Mouse (Mus musculus) WW6 (cell line): Measurements from ENCODE around the gene Rabep1.

Source experiments
- DNase-seq: peaks from one replicate; pipeline ENCODE4 v3.0.0-alpha.2; 2013; ENCODE audit warnings: low read depth, low spot score

Rabep1 gene

DNA sequence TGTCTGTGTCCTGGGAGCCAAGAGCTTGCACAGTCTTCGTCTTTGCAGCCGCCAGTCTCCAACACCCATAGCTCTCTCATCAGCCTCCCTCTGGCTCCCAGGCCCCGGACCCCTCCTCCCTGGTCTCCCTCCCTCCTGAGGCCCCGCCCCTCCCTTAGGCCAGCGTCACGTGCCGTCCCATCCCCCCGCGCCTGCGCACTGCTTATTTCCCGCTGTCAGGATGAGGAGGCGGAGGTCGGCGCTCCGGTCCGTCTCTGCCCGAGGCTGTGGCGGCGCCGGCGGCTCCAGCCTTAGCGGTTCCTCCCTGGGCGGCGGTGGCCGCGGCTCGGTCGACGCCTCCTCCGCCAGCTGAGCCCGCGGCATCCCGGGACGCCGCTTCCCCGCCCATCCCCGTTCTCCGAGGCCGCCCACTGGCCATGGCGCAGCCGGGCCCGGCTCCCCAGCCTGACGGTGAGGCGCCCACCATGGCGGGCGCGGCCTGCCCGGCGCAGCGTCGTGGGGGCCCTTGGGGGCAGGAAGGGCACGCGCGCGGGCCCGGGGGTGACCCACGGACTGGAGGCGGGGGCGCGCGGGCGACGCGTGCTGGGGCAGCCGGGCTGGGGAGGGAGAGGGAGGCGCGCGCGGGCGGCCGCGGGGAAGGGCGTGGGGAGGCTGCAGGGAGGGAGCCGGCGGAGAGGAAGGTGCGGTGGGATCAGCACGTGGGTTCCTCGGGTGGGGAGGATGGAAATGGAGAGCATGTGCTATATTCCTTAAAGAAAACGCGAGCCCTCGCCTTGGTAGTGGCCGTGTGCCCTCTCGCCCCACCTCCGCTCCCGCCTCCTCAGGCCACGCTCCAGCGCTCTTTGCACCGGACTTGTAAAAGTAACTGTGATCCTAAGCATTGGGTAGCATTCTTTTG lies at the start of gene Rabep1:
Gene Rabep1, plus strand, starts transcription at position 220 of the 898 bp plus-strand sequence.
- peak; percentile 96 for DNase-seq

DNA sequence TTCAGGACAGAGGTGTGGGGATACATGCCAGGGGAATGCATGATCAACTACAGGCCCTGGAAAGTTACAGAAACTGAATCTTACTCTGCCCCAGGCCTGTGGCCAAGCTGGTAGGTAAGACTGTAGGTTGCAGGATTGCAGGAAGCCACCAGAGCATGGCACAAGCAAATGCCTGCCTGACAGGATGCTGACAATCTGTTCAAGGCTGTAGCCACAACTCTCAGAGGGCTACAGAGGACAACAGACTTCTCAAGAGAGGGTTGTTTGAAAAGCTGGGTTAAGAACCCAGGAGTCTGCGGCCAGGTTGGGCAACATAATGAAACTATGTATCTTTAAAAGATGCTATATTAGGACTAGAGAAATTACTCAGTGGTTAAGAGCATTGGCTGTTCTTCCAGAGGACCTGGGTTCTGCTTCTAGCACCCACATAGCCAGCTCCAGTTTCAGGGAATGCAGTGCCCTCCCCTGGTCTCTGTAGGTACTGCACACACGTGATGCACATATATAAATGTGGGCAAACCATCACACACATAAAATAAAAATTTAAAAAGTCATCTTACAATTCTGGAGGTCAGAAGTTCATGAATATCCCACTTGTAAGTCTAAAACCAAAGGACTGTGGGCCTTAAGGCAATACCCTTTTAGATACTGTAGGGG lies 42.2 kb upstream of the Rabep1 start:
- no peak for DNase-seq

DNA sequence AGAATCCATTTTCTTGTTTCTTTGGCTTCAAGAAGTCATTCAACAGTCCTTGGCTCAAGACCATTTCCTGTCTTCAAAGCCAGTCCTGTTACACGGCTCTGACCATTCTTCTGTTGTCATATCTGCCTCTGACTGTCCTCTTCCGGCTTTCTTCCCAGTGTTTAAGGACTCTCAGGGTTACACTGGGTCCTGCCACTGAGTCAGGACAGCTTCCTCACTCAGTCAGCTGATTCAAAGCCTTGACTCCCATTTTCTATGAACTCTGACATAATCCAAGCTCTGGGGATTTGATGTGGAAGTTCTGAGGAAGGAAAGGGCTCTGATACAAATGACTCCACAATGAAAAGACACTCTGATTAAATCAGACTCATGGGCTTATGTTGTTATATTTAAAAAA lies 41.7 kb upstream of the Rabep1 start:
- no peak for DNase-seq

DNA sequence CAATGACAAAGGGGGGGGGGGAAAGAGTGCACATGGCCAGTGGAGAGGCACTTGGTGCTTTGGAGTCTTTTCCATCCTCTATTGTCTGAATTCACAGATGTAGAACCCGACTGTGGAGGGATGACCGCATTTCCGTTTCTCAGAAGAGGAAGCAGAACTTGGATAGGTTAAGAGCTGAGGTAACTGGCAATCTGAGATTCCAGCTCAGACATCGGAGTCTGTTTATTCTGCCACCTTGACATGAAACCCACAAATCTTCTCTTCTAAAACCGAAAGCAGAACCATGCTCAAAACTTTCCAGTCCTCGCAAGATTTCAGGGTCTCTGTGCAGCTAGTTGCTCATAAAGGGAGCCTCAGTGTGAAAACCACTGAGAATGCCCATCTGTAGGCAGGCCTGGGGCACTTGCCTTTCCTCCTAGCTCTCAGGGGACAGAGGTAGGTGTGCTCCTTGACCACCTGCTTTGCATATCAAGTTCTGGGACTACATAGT lies 40.8 kb upstream of the Rabep1 start:
- no peak for DNase-seq

DNA sequence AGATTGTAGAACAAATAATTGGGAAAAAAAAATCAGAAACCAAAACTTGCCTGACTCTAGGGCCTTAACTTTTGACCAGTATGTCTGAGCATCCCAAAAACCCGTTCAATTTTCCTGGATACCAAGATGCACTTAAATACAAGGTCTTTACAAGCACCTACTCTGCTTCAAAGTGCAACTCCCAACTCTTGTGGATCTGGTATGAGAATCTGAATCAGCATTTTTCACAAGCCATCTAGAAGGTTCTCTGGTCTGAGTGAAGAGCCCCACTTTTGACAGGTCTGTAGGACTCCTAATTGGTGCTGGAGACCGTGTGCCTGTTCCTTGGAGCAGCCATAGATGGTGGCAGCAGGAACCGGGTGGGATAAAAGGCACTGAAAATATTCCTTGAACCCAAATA lies 40.2 kb upstream of the Rabep1 start:
- no peak for DNase-seq

DNA sequence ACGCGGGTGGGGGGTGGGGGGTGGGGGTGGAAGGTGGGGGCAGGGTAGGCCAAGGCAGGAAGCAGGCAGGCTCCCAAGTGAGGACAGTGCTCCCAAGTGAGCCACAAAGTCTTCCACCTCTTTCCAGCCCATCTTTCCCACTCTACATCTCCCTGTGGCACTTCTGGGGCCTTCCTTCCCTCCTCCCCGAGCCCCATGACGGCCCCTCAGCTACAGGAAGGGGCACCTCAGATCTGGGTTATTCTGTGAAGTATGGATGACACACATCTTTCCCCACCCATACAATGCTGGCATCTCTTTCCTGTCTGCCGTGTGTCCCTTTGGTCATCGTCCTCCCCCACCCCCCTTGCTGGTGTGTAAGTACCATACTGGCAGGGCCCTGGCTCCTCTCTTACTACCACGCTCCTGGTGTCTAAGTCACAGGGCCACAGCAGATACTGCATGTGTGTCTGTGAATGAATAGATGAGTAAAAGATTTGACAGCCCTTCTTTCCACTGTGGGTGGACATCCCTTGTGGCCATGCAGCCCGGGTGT lies 38.9 kb upstream of the Rabep1 start:
- no peak for DNase-seq

DNA sequence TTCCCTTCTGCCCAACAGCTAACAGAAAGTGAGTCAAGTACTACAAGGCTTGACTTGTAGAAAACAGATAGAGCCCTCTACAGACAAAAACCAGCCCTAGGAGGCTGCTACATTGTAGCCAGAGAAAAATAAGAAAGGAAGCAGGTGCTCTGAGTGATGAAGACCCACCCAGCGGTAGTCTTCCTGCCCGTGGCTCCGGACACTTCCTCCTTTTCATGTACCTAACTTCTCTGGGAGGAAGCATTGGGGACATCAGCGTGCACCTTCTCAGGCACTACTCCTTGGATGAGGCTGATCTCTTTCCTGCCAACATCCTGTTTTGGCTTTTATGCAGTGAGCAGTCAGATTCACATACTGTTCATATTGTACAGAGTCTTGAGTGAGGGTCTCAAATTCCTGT lies 37.9 kb upstream of the Rabep1 start:
- DNase-seq: no peak

DNA sequence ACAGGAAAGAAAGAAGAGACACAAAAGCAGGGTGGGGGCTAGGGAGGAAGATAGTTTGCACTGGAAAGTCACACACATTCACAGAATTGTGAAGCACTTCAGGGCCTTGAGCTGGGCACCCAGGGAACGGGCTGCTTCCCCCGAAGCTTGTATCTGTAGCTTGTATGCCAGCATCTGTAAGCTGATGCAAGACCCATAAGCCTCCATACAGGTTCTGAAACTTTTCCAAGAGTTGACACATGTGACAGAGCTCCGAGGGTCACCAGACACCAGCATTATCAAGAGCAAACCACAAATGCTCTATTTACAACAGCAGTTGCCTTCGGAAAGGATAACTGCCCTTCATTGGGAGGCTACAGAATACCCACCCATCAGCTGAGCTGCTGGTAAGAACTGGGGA lies 36.9 kb upstream of the Rabep1 start:
- DNase-seq: no peak

DNA sequence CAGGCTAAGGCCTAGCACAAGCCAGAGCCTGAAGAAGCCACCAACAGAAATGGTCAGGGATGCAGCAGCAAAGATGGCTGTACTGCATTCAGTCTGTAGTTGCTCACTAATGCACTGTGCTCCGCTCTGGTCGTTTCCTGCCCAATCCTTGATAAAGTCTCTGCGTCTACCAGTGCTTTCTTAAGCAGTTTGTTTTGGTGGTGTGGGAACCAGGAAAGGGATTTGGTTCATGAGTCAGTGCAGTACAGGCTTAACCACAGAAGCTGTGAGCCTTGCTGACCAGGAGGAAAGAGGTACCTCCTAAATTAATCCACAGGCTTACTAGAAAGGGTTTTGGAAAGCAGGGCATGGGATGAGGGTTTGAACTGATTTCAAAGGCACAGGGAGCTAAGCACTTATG lies 36.5 kb upstream of the Rabep1 start:
- DNase-seq: no peak

DNA sequence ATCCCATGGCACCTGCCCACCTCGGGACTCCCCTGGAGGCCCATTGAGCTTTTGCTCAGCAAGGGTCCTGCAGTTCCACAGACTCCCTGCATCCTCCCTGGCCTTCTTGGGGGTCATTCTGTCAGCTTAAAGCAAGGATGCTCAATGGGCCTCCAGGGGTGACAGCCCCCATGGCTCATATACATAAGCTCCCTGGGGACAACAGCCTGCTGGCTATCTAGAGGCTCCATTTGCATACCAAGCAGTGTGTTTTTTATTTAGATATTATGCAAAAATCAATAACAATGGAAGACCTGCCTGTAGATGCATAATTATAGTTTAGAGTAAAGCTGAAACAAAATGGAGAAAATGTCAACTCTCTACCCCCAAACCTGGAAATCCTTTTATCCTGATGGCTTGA lies 35.6 kb upstream of the Rabep1 start:
- DNase-seq: no peak

DNA sequence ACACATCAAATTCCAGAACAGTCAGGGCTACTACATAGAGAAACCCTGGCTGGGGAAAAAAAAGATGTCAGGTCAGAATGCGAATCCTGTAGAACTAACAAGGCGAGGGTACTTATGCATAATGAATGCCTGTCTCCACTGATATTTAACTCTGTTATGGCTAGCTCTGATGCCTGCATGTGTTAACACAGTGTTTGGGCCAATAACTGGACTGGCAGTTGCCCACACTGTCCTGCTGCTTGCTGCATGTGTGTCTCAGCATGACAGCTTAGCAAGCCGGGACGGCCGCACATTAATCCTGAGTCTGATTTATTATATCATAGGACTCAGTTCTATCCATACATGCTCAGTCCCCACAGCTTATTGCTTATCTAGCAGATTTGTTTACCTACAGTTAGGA lies 33.5 kb upstream of the Rabep1 start:
- no peak for DNase-seq

DNA sequence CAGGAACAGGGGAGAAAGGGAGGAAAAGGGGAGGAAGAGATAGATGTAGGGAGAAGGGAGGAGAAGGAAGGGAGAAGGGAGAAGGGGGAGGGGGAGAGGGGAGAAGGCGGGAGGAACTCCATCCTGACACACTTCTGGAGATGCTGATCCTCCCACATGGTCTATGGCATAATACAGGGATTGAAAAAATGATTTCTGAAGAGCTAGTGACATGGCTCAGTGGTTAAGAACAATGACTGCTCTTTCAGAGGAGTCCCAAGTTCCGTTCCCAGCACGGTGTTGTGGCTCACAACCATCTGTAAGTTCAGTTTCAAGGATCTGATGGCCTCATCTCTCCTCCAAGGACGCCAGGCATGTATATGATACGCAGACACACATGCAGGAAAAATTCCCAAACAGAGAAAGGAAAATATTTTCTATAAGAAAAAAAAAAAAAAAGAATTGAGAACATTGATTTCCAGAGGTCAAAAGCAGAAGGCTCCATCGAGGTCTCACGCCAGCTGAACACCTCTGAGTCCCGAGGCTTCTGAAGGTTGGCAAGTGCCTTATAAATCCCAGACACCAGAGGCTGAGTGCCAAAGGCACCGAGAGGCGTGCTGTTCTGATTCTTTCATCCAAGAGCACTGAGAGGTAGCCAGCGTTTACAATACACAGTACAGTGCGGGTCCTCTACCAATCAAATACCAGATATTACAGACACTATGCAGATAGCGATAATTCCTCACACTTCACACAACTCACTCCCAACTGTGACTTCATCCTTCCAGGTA lies 32.9 kb upstream of the Rabep1 start:
- DNase-seq: no peak

DNA sequence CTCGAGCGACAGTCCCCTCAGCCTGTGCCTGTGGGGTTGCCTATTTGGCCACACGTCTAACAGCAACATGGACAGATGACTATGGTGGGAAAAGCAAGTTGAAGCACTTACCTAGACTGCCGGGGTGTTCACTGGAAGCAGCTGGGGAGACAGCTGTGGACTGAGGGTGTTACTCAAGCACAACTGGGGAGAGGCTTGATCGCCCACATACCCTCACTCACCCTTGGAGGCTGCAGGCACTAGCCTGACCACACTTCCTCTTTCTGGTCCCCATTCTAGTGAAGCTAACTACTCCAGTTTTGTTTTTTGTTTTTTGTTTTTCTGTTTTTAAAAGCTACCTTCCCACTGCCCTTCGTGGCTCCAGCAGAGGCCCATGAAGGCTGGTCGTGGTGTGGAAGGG lies 32.2 kb upstream of the Rabep1 start, which contains the start of gene Scimp:
Gene Scimp, minus strand, starts transcription at position 222 of the 400 bp plus-strand sequence.
- DNase-seq: no peak

DNA sequence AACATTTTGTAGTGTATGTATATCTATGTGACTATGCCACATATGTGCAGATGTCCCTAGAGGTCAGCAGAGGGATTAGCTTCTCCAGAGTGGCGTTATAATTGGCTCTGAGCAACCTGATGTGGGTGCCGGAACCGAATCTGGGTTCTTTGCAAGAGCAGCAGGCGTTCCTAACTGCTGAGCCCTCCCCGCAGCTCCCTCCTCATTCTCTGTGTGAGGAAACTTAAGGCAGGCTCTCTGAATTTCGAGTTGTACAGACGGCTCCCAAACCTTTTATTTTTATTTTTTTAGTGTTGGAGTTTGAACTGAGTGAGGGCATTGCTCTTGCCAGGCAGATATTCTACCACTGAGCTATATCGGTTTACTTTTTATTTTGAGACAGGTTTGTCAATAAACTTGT lies 29.5 kb upstream of the Rabep1 start:
- DNase-seq: no peak

DNA sequence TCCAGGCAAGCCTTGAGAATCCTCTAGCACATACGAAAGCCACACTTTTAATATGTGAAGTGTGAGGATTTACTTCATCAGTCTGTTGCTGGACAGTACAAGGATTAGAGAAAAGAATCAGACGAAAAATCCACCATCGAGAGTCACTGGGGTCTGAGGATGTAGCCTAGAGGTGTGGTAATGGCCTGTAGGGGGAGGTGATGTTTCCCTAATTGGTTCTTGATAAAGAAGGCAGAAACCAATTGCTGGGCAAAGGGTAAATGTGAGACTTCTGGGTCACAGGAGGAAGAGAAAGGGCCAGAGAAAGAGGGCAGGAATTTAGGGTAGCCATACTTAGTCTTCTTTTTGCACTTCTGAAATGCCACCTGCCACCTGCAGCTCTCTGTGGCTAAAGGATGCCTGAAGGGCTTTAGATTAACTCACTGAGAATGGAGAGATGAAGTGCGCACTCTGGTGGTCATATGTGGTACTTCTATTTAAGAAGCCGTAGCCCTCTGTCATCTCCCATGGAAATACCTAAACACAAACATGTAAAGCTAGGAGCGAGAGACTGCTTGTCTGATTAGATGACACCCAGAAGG lies 29.0 kb upstream of the Rabep1 start:
- peak; percentile 70 for DNase-seq

DNA sequence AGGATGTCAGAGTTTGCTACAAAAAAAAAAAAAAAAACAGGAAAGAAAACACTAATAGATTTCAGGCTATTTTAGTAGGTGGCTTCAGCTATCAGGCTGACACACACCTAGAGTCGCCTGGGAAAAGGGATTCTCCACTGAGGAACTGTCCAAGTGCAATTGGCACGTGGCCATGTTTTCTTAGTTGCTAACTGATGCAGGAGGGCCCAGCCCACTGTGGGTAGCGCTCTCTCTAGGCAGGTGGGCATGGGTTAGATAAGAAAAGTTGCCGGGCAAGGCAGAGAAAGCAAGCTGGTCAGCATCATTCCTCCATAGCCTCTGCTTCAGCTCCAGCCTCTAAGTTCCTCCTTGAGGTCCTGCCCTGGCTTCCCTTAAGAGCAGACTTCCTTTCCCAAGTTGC lies 27.8 kb upstream of the Rabep1 start:
- DNase-seq: no peak

DNA sequence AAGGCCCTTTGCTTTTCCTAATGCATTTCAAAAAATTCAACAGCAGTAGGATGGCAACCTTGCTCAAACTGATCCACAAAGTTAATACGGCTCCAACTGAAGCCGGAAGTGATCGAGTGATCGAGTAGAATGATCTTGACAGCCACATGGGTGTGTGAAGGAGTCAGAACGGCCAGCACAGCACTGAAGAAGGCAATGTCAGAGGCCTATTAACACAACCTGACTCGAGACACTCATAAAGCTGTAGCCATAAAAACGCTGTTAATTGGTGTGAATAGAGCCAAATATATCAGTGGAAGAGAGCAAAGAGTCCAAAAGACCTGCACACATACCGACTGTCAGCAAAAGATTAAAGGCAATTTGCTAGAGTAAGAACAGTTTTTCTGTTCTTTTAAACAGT lies 24.5 kb upstream of the Rabep1 start:
- no peak for DNase-seq

DNA sequence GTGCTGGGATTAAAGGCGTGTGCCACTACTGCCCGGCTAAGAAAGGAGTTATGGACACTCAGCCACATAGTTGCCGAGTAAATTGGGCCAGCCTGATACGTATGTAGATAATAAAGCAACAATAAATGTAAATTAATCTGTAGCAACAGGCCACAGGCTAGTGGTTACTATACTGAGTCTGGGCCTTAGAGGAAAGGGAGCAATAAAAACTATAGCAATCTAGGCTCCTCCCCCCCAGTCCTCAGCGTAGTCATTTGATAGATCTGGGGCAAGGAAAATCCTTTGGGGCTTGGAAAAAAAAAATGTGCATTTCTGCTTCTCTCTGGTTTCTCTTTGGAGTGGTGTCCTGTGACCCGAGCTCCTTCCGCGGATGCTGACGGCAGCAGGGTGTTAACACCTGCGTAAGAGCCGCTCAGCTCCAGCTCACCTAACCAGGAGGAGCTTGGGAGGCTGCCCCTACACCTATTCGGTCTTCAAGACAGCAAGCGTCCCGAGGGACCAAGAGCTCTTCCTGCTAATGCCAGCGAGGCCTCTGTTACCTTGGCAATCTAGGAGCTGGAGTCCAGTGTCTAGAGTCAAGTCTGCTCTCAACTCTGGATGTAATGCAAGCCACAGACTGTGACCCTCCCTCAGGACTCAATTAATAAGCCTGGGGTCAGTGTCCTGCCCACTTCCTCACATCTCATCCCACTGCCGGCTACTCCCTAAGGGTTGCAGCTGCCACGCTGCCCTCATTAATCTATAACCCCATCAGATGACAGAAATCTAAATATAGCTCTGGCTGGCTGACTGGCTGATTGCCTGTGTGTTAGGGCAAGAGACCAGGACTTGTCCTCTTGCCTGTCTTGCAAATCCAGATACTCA lies 22.6 kb upstream of the Rabep1 start:
- DNase-seq: no peak

DNA sequence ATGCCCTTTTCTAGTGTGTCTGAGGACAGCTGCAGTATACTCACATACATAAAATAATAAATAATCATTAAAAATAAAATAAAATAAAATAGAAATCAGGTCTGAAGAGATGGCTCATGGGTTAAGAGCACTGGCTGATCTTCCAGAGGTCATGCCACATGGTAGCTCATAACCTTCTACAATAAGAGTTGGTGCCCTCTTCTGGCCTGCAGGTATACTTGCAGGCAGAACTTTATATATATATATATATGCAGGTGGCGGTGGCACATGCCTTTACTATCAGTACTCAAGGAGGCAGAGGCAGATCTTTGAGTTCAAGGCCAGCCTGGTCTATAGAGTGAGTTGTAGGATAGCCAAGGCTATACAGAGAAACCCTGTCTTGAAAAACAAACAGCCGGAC lies 18.4 kb upstream of the Rabep1 start:
- no peak for DNase-seq

DNA sequence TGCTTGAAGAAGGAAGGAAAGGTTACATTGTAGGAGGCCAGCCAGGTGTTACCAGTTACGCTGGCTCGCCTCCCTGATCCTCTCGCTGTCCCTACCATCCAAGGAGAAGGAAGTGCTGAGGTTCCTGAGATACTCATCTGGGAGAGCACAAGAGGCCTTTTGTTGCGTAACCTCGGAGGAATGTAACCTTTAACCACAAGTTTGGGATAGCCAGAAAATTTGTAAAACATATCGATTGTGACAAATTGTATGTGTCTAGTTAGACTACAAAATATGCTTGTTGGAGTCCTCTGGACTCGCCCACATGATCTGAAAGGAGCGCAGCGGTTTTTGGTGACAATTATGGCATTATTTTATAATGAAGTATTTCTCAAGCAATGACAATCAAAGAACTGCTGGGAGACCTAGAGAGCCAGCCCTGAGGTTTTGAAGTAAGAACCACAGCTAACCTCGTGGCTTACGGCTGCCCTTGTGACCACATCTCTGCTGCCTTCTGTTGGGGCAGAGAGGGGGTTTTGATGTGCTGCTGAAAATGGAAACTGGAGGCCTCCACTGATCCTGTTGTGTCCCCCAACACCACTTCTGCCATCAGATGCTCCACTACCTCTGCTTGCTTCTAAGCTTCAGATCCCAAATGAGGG lies 15.5 kb upstream of the Rabep1 start:
- DNase-seq: no peak
